Mouse (Mus musculus) frontal cortex, postnatal 14 days (tissue): ENCODE measurements at regions not wholly inside any gene's neighbourhood (a gene's known extent, or its start where the extent isn't known, plus 50 kb on each side); places are given as distances from the start of the nearest gene placed in this dataset.
A peak's percentile ranks its signal among the peaks of the same experiment; 100 is the strongest.

ENCODE experiments used
- DNase-seq, 2 experiments: peaks; one replicate each; pipeline ENCODE4 v3.0.0; 2022; ENCODE audit warnings: low spot score in 2 of 2

- no peak for DNase-seq
Observed at GRCm38 (mm10) chr12:9174327-9174726, 144.5 kb downstream of the Ttc32 start.

GRCm38 (mm10) chr12:9176198-9176597, 146.4 kb downstream of the Ttc32 start:
- no peak for DNase-seq

- no peak for DNase-seq
Observed at GRCm38 (mm10) chr12:9178626-9179025, 148.8 kb downstream of the Ttc32 start.

- DNase-seq = no peak
Observed at GRCm38 (mm10) chr12:9180677-9181076, 150.9 kb downstream of the Ttc32 start.

- DNase-seq = no peak
Observed at GRCm38 (mm10) chr12:9191721-9192120, 161.9 kb downstream of the Ttc32 start.

GRCm38 (mm10) chr12:9199321-9199720, 169.5 kb downstream of the Ttc32 start:
- DNase-seq = no peak

- no peak for DNase-seq
Observed at GRCm38 (mm10) chr12:9212211-9212610, 182.4 kb downstream of the Ttc32 start.

GRCm38 (mm10) chr12:9224971-9225370, 195.2 kb downstream of the Ttc32 start:
- DNase-seq = no peak

- no peak for DNase-seq
Observed at GRCm38 (mm10) chr12:9227901-9228300, 198.1 kb downstream of the Ttc32 start.

- DNase-seq = no peak
Observed at GRCm38 (mm10) chr12:9228486-9228885, 198.7 kb downstream of the Ttc32 start.

GRCm38 (mm10) chr12:9229981-9230380, 200.2 kb downstream of the Ttc32 start:
- no peak for DNase-seq

GRCm38 (mm10) chr12:9230576-9230975, 200.8 kb downstream of the Ttc32 start:
- DNase-seq = no peak

- no peak for DNase-seq
Observed at GRCm38 (mm10) chr12:9232431-9232830, 202.6 kb downstream of the Ttc32 start.

- no peak for DNase-seq
Observed at GRCm38 (mm10) chr12:9235866-9236265, 206.1 kb downstream of the Ttc32 start.

GRCm38 (mm10) chr12:9237538-9237937, 207.7 kb downstream of the Ttc32 start:
- DNase-seq = no peak

GRCm38 (mm10) chr12:9237955-9238354, 208.2 kb downstream of the Ttc32 start:
- no peak for DNase-seq

- DNase-seq = no peak
Observed at GRCm38 (mm10) chr12:9247506-9247905, 217.7 kb downstream of the Ttc32 start.

GRCm38 (mm10) chr12:9251772-9252171, 222.0 kb downstream of the Ttc32 start:
- peak in 1 of 2 experiments; percentile 30 for DNase-seq

GRCm38 (mm10) chr12:9253306-9254074, 223.7 kb downstream of the Ttc32 start:
- DNase-seq = no peak

- no peak for DNase-seq
Observed at GRCm38 (mm10) chr12:9254301-9254860, 224.6 kb downstream of the Ttc32 start.

GRCm38 (mm10) chr12:9255661-9256486, 226.1 kb downstream of the Ttc32 start:
- no peak for DNase-seq

- DNase-seq = no peak
Observed at GRCm38 (mm10) chr12:9256487-9256820, 226.7 kb downstream of the Ttc32 start.

GRCm38 (mm10) chr12:9258221-9258620, 228.4 kb downstream of the Ttc32 start:
- no peak for DNase-seq
